Mouse (Mus musculus) adrenal gland, adult 10 weeks (tissue): ENCODE results near the gene Supt20. TPM values are rescaled to one million over a fixed set of nuclear protein-coding genes. Genes with fewer than 3 reads are reported as not detected.

Source experiments
- polyA plus RNA-seq: library from polyadenylated mRNA; stranded (reverse); fragments of 350-450 nt; fragmentation: Illumina TruSeq; extraction: RNeasy Lipid Tissue Mini Kit (QIAGEN cat#74804); gene quantifications from one replicate; pipeline ENCODE4 v1.2.3, GENCODE M21; 2014; ENCODE audit warnings: low read depth, low replicate concordance

The Supt20 gene
- 68.7 TPM for polyA plus RNA-seq

GRCm38 (mm10) chr3:54692202-54693055 lies at the start of gene Supt20:
Gene Supt20 (plus strand): TSS chr3:54692807.

GRCm38 (mm10) chr3:54714253-54714652 lies 21.6 kb downstream of the Supt20 start, which contains the start of gene Gm21958:
Gene Gm21958 (minus strand): TSS chr3:54714353.

GRCm38 (mm10) chr3:54735247-54736046 lies 42.8 kb downstream of the Supt20 start, which contains the start of the genes Exosc8 and Alg5:
Gene Exosc8 (minus strand): TSS chr3:54735393.
Gene Alg5 (plus strand): TSS chr3:54735539.

GRCm38 (mm10) chr3:54755145-54756041 lies 62.8 kb downstream of the Supt20 start, which contains the start of gene Smad9:
Gene Smad9 (plus strand): TSS chr3:54755582.

Other genes starting within 250 kb of the Supt20 start
- not detected for gene Gm21958, start 21.5 kb downstream of the Supt20 start, polyA plus RNA-seq
- 31.7 TPM for gene Exosc8, start 42.6 kb downstream of the Supt20 start, polyA plus RNA-seq
- 46.5 TPM for gene Alg5, start 42.7 kb downstream of the Supt20 start, polyA plus RNA-seq
- 61.3 TPM for gene Smad9, start 62.8 kb downstream of the Supt20 start, polyA plus RNA-seq
- 16.5 TPM for gene Rfxap, start 115.0 kb downstream of the Supt20 start, polyA plus RNA-seq
- gene Sertm1, start 223.1 kb downstream of the Supt20 start, polyA plus RNA-seq: not detected